Comparison of ENCODE assay signal across 9 mouse cellular contexts in the genomic region with DNA sequence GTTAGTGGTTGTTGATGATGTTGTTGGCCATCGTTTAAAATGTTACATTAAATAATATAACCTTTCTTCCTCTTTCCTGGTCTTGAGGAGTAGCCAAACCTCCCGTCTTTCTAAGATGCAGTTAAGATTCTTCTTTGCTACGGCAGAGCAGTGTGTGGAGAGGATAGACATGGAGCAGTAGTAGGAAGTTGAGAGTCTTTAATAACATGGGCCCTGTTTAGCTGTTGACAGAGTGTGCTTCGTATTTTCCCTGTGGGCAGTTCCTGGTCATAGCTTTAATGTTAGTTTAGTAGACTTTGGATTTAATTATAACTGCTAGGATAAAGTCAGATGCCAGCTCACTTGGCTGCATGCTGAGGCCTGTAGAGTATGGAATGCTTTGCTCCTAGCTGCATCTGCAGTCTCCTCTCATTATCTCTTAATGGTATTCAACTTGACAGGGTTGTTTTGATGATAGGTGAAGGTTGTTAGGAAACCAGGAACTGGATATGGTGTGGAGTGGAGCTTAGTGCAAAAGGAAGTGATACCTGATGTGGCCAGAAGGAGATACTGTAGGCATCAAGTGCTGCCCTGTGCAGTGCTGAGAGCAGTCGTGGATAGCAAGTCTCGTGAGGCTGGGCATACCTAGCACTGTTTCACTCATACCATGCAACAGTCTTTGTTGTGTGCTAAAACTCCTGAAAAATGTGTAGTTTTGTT.
DNase-seq lines count a peak whose midpoint lies in the region; ATAC-seq and TF ChIP-seq lines count a peak whose summit lies in the region.
"Had no signal": no experiment of that assay in that cellular context is flagged by ENCODE, and none has a peak within 500 bp of the region (broad histone marks: within the 10 kb centered on the region; RNA-seq: fewer than 3 reads in every experiment).

No protein-coding gene starts in this region.

- TF ChIP-seq POLR2A in small intestine, adult 2 months (IDR thresholded peaks at IDR 0.05; ENCODE audit: low read depth, low read length) = no peak

- no peaks in the 10 kb centered on the region for H3K27me3 ChIP-seq in hindbrain, postnatal 0 days (ENCODE audit: insufficient read depth, low read length)
- H3K27me3 ChIP-seq in hindbrain, embryonic 10.5 days (ENCODE audit: insufficient read depth, poor library complexity, severe bottlenecking) = no peaks in the 10 kb centered on the region
- H3K27me3 ChIP-seq in small intestine, adult 2 months (ENCODE audit: control insufficient read depth, insufficient read depth, low read length) = no peaks in the 10 kb centered on the region
- H3K27me3 ChIP-seq in kidney, embryonic 14.5 days (ENCODE audit: control insufficient read depth, insufficient read depth, low read length) = no peaks in the 10 kb centered on the region
- H3K27me3 ChIP-seq: hindbrain, embryonic 15.5 days had no signal

- 0 out of 2 replicates have a peak, but pooled peaks cover 13% of the 10 kb centered on the region for H3K4me1 ChIP-seq in hindbrain, postnatal 0 days (ENCODE audit: insufficient read depth, low read length)
- H3K4me1 ChIP-seq in hindbrain, embryonic 10.5 days (replicated peaks) = peaks cover 59% of the 10 kb centered on the region
- peaks cover 5% of the 10 kb centered on the region; the same call in 1 of the 2 replicates for H3K4me1 ChIP-seq in small intestine, adult 2 months (ENCODE audit: control insufficient read depth, insufficient read depth, insufficient read length, low read length)
- peaks cover 44% of the 10 kb centered on the region for H3K4me1 ChIP-seq in kidney, embryonic 14.5 days (ENCODE audit: control insufficient read depth, insufficient read depth, low read length)

- H3K36me3 ChIP-seq in hindbrain, postnatal 0 days (ENCODE audit: insufficient read depth, low read length) = no peaks in the 10 kb centered on the region
- H3K36me3 ChIP-seq in hindbrain, embryonic 10.5 days = no peaks in the 10 kb centered on the region
- H3K36me3 ChIP-seq in small intestine, adult 2 months (ENCODE audit: control insufficient read depth, insufficient read depth, low read length) = no peaks in the 10 kb centered on the region
- H3K36me3 ChIP-seq in kidney, embryonic 14.5 days (ENCODE audit: control insufficient read depth, insufficient read depth, low read length) = no peaks in the 10 kb centered on the region
- H3K36me3 ChIP-seq: hindbrain, embryonic 15.5 days had no signal

- 57% methylated on average over 6 of the region's 6 CpGs for WGBS in hindbrain, postnatal 0 days
- 75% methylated on average over 6 of the region's 6 CpGs for WGBS in hindbrain, embryonic 10.5 days
- 12% methylated on average over 6 of the region's 6 CpGs for WGBS in small intestine, adult 2 months
- WGBS in kidney, embryonic 14.5 days = 67% methylated on average over 6 of the region's 6 CpGs

- peak; percentile 43; the same call in 1 of the 2 replicates for ATAC-seq in hindbrain, postnatal 0 days
- peak; percentile 92 for ATAC-seq in hematopoietic stem cell, adult 5-6 weeks (replicated peaks in 1 of 2; ENCODE audit: insufficient read depth in 1 of 2, low FRiP score in 2 of 2, low TSS enrichment in 1 of 2, low read depth in 1 of 2, poor library complexity in 2 of 2, severe bottlenecking in 2 of 2)
- ATAC-seq in kidney, embryonic 14.5 days (ENCODE audit: low FRiP score, low TSS enrichment) = no peak

- H3K4me2 ChIP-seq in hindbrain, postnatal 0 days (ENCODE audit: low read depth, low read length) = no peak overlapping the region
- H3K4me2 ChIP-seq in kidney, embryonic 14.5 days (replicated peaks; ENCODE audit: low read depth, low read length) = no peak overlapping the region
- H3K4me2 ChIP-seq: hindbrain, embryonic 15.5 days had no signal

- DNase-seq in hindbrain, postnatal 0 days (ENCODE audit: low spot score) = no peak
- no peak for DNase-seq in hindbrain, embryonic 10.5 days (ENCODE audit: low spot score)
- DNase-seq in Muller cell, postnatal 12 days (ENCODE audit: inconsistent ontology term) = peak; percentile 48
- no peak for DNase-seq in gastrocnemius, adult 2 months
- DNase-seq in ovary, postnatal 10 days (ENCODE audit: low spot score) = no peak

- H3K4me3 ChIP-seq in hindbrain, postnatal 0 days (ENCODE audit: low read length) = no peak overlapping the region
- no peak overlapping the region for H3K4me3 ChIP-seq in hindbrain, embryonic 10.5 days
- H3K4me3 ChIP-seq in small intestine, adult 2 months (ENCODE audit: low read depth, low read length) = no peak overlapping the region
- no peak overlapping the region for H3K4me3 ChIP-seq in gastrocnemius, adult 2 months
- H3K4me3 ChIP-seq in kidney, embryonic 14.5 days (ENCODE audit: low read length) = no peak overlapping the region
- H3K4me3 ChIP-seq: hindbrain, embryonic 15.5 days had no signal

- no peak overlapping the region for H3K9ac ChIP-seq in hindbrain, postnatal 0 days (replicated peaks; ENCODE audit: low read length)
- no peak overlapping the region for H3K9ac ChIP-seq in kidney, embryonic 14.5 days (ENCODE audit: low read depth, low read length)
- H3K9ac ChIP-seq: hindbrain, embryonic 15.5 days had no signal

- H3K9me3 ChIP-seq in hindbrain, postnatal 0 days (ENCODE audit: low read length) = no peaks in the 10 kb centered on the region
- no peaks in the 10 kb centered on the region for H3K9me3 ChIP-seq in hindbrain, embryonic 10.5 days
- H3K9me3 ChIP-seq in kidney, embryonic 14.5 days (ENCODE audit: control insufficient read depth, low read length) = no peaks in the 10 kb centered on the region
- H3K9me3 ChIP-seq: hindbrain, embryonic 15.5 days had no signal

- no peak overlapping the region for H3K27ac ChIP-seq in hindbrain, postnatal 0 days
- H3K27ac ChIP-seq in hindbrain, embryonic 10.5 days = no peak overlapping the region
- peak overlapping the region; percentile 9; the same call in 1 of the 2 replicates for H3K27ac ChIP-seq in small intestine, adult 2 months (ENCODE audit: insufficient read depth, low read depth, low read length)
- H3K27ac ChIP-seq in gastrocnemius, adult 2 months = no peak overlapping the region
- no peak overlapping the region for H3K27ac ChIP-seq in kidney, embryonic 14.5 days (ENCODE audit: low read depth, low read length)
- H3K27ac ChIP-seq: hindbrain, embryonic 15.5 days had no signal

- peak; percentile 44 for TF ChIP-seq CTCF in hindbrain, postnatal 0 days (IDR thresholded peaks at IDR 0.05; ENCODE audit: low read depth)
- TF ChIP-seq CTCF in small intestine, adult 2 months (IDR thresholded peaks at IDR 0.05; ENCODE audit: extremely low read depth, insufficient read length, insufficient replicate concordance, low read depth, low read length) = peak; percentile 34; the same call in 1 of the 2 replicates
- no peak for TF ChIP-seq CTCF in gastrocnemius, adult 2 months (IDR thresholded peaks at IDR 0.05)

- intact Hi-C loops in gastrocnemius, adult 2 months (cut with DNase I) = loop anchor here (5.0 kb wide), 1 partner anchor 1761 kb away; no protein-coding TSS in a partner anchor
